Mouse (Mus musculus) kidney, adult 2 months (tissue): ENCODE measurements around the gene Galr2. TPM values are rescaled to one million over a fixed set of nuclear protein-coding genes. Genes with fewer than 3 reads are reported as not detected.

Source experiments
- DNase-seq: peaks from one replicate; pipeline ENCODE4 v3.0.0; 2021
- H3K27ac ChIP-seq: fragments of 200-500 bp; 2 replicates; pipeline ENCODE4 v1.5.1; 2012; ENCODE audit warnings: low read depth, low read length, control low read depth, inconsistent platforms; ENCODE audit not compliant: insufficient read depth
- H3K27me3 ChIP-seq: fragments of 200-500 bp; replicated peaks from 2 replicates; pipeline ENCODE4 v1.6.1; 2012; ENCODE audit warnings: mild to moderate bottlenecking, moderate library complexity, low read length, inconsistent platforms; ENCODE audit not compliant: control insufficient read depth, insufficient read depth
- H3K36me3 ChIP-seq: fragments of 200-500 bp; 2 replicates; pipeline ENCODE4 v1.6.1; 2012; ENCODE audit warnings: mild to moderate bottlenecking, moderate library complexity, low read length, inconsistent platforms; ENCODE audit not compliant: control insufficient read depth, insufficient read depth
- H3K4me1 ChIP-seq: fragments of 200-500 bp; 2 replicates; pipeline ENCODE4 v1.6.1; 2011; ENCODE audit warnings: low read length; ENCODE audit not compliant: control insufficient read depth, insufficient read depth
- H3K4me3 ChIP-seq: fragments of 200-500 bp; 2 replicates; pipeline ENCODE4 v1.5.1; 2011; ENCODE audit warnings: mild to moderate bottlenecking, low read depth, low read length, control low read depth; ENCODE audit not compliant: insufficient read depth
- CTCF ChIP-seq: fragments of 200-500 bp; conservative IDR thresholded peaks from 2 replicates; pipeline ENCODE4 v1.5.1; 2011; ENCODE audit warnings: low read depth, mild to moderate bottlenecking, control low read depth, low read length, moderate library complexity, mixed read lengths; ENCODE audit not compliant: insufficient read depth, insufficient read length
- POLR2A ChIP-seq: fragments of 200-500 bp; IDR thresholded peaks from one replicate; pipeline ENCODE4 v1.6.1; 2011; ENCODE audit warnings: low read depth, low read length, control low read depth
- WGBS: fragments of 180-500 bp; shearing (Covaris S2); methylation state at CpG from one replicate; pipeline ENCODE4 v1.1.7; 2018; 5-methylcytosine and 5-hydroxymethylcytosine counted together
- polyA plus RNA-seq: library from polyadenylated mRNA; depleted of rRNA; stranded (reverse); fragments of >200 nt; gene quantifications from 2 replicates; pipeline ENCODE4 v1.2.3, GENCODE M21; 2012

Galr2 gene
- polyA plus RNA-seq, 1 experiment = 3.3 TPM

- H3K4me3 ChIP-seq = peak overlapping the region; percentile 90
- H3K27me3 ChIP-seq = no peaks in the 10 kb centered on the region
- H3K27ac ChIP-seq = peak overlapping the region; percentile 33; the same call in 1 of the 2 replicates
- no peaks in the 10 kb centered on the region; the same call in 1 of the 2 replicates for H3K36me3 ChIP-seq
- peaks cover 7% of the 10 kb centered on the region; the same call in 1 of the 2 replicates for H3K4me1 ChIP-seq
- TF ChIP-seq CTCF (no peak), POLR2A (peak; percentile 33)
- DNase-seq = peak; percentile 96
- 1% methylated on average over 53 of the region's 53 CpGs for WGBS
Observed at GRCm38 (mm10) chr11:116306126-116306982, 25.6 kb downstream of the Galr2 start.

- Histone ChIP-seq H3K4me1 (peaks cover 7% of the 10 kb centered on the region; the same call in 1 of the 2 replicates), H3K27me3 (no peaks in the 10 kb centered on the region), H3K27ac (peak within 1 kb of the TSS; percentile 33; the same call in 1 of the 2 replicates), H3K4me3 (peak within 1 kb of the TSS; percentile 90), H3K36me3 (no peaks in the 10 kb centered on the region)
- TF ChIP-seq CTCF (no peak), POLR2A (no peak)
- WGBS = 81% methylated on average over 10 of the region's 10 CpGs
- no peak for DNase-seq
Observed at GRCm38 (mm10) chr11:116307019-116307725, 26.4 kb downstream of the Galr2 start, which contains the start of gene Exoc7. Gene Exoc7, minus strand, starts transcription at chr11:116307233.

- WGBS = 93% methylated on average over 12 of the region's 12 CpGs
Observed at GRCm38 (mm10) chr11:116307762-116308531, 27.2 kb downstream of the Galr2 start.

GRCm38 (mm10) chr11:116309601-116310000 lies 28.9 kb downstream of the Galr2 start:
- WGBS = 76% methylated on average over 3 of the region's 3 CpGs
- TF ChIP-seq POLR2A (no peak), CTCF (no peak)
- no peaks in the 10 kb centered on the region for H3K36me3 ChIP-seq
- H3K4me1 ChIP-seq = peaks cover 7% of the 10 kb centered on the region; the same call in 1 of the 2 replicates
- DNase-seq = no peak
- no peaks in the 10 kb centered on the region for H3K27me3 ChIP-seq
- H3K27ac ChIP-seq = no peak overlapping the region
- H3K4me3 ChIP-seq = no peak overlapping the region

More at GRCm38 (mm10) chr11:116307762-116308531, 27.2 kb downstream of the Galr2 start:
- H3K4me3 ChIP-seq = no peak overlapping the region
- H3K36me3 ChIP-seq = no peaks in the 10 kb centered on the region
- H3K27me3 ChIP-seq = no peaks in the 10 kb centered on the region
- peaks cover 7% of the 10 kb centered on the region; the same call in 1 of the 2 replicates for H3K4me1 ChIP-seq
- TF ChIP-seq POLR2A = no peak
- TF ChIP-seq CTCF = no peak
- DNase-seq = no peak
- H3K27ac ChIP-seq = no peak overlapping the region

GRCm38 (mm10) chr11:116311169-116311568 lies 30.4 kb downstream of the Galr2 start:
- TF ChIP-seq POLR2A (no peak), CTCF (no peak)
- H3K4me1 ChIP-seq = peaks cover 4% of the 10 kb centered on the region; the same call in 1 of the 2 replicates
- DNase-seq = no peak
- no peaks in the 10 kb centered on the region for H3K27me3 ChIP-seq
- H3K4me3 ChIP-seq = no peak overlapping the region
- 45% methylated on average over 8 of the region's 8 CpGs for WGBS
- H3K36me3 ChIP-seq = no peaks in the 10 kb centered on the region
- H3K27ac ChIP-seq = no peak overlapping the region

- no peak for DNase-seq
- Histone ChIP-seq H3K4me1 (no peaks in the 10 kb centered on the region), H3K4me3 (no peak overlapping the region), H3K36me3 (no peaks in the 10 kb centered on the region), H3K27me3 (no peaks in the 10 kb centered on the region), H3K27ac (no peak overlapping the region)
- no peak for TF ChIP-seq POLR2A
- 53% methylated on average over 8 of the region's 8 CpGs for WGBS
Observed at GRCm38 (mm10) chr11:116312359-116312758, 31.6 kb downstream of the Galr2 start.
